Mouse (Mus musculus) heart, embryonic 16.5 days (tissue): Measurements from ENCODE around the gene Alx3. TPM values are rescaled to one million over a fixed set of nuclear protein-coding genes. Genes with fewer than 3 reads are reported as not detected.
A peak's percentile ranks its signal among the peaks of the same experiment; 100 is the strongest.

Experiments
- ATAC-seq: fragments of 200-750 bp; cut with Nextera tagmentation; replicated peaks from 2 replicates; pipeline ENCODE4 v1.8.0; 2017; ENCODE audit warnings: moderate number of reproducible peaks; ENCODE audit not compliant: insufficient read depth, low FRiP score; ENCODE audit errors: extremely low read depth
- H3K27ac ChIP-seq: fragments of 300-500 bp; sonication (generic); 2 replicates; pipeline ENCODE4 v1.5.1; 2014; ENCODE audit warnings: mild to moderate bottlenecking, low read length, control low read depth, moderate library complexity
- H3K27me3 ChIP-seq: fragments of 300-500 bp; sonication (generic); 2 replicates; pipeline ENCODE4 v1.6.1; 2014; ENCODE audit warnings: low read length, mixed read lengths; ENCODE audit not compliant: control insufficient read depth, insufficient read depth
- H3K36me3 ChIP-seq: fragments of 300-500 bp; sonication (generic); 2 replicates; pipeline ENCODE4 v1.6.1; 2014; ENCODE audit not compliant: control insufficient read depth, insufficient read depth
- H3K4me1 ChIP-seq: fragments of 300-500 bp; sonication (generic); 2 replicates; pipeline ENCODE4 v1.6.1; 2014; ENCODE audit warnings: low read length, mixed read lengths; ENCODE audit not compliant: control insufficient read depth, insufficient read depth
- H3K4me2 ChIP-seq: fragments of 300-500 bp; sonication (generic); 2 replicates; pipeline ENCODE4 v1.6.1; 2014; ENCODE audit warnings: low read depth, mild to moderate bottlenecking, control low read depth, low read length
- H3K4me3 ChIP-seq: fragments of 300-500 bp; sonication (generic); 2 replicates; pipeline ENCODE4 v1.5.1; 2014; ENCODE audit warnings: mild to moderate bottlenecking, control low read depth, low read length
- H3K9ac ChIP-seq: fragments of 300-500 bp; sonication (generic); 2 replicates; pipeline ENCODE4 v1.6.1; 2014; ENCODE audit warnings: low read length, control low read depth
- H3K9me3 ChIP-seq: fragments of 300-500 bp; sonication (generic); replicated peaks from 2 replicates; pipeline ENCODE4 v1.6.1; 2016; ENCODE audit warnings: low read length; ENCODE audit not compliant: control insufficient read depth
- WGBS: fragments of 180-500 bp; shearing (Covaris S2); extraction: QIAGEN DNeasy Blood & Tissue Kit; methylation state at CpG from one replicate; pipeline ENCODE4 v1.1.7; 2014; 5-methylcytosine and 5-hydroxymethylcytosine counted together
- polyA plus RNA-seq: library from polyadenylated mRNA; unstranded; fragments of >200 nt; fragmentation: Nextera tagmentation; extraction: Ambion mirVana; gene quantifications from 2 replicates; pipeline ENCODE4 v1.2.1, GENCODE M21; 2015

Gene Alx3
- polyA plus RNA-seq, 1 experiment from 2014 or later: 0.26 TPM

DNA sequence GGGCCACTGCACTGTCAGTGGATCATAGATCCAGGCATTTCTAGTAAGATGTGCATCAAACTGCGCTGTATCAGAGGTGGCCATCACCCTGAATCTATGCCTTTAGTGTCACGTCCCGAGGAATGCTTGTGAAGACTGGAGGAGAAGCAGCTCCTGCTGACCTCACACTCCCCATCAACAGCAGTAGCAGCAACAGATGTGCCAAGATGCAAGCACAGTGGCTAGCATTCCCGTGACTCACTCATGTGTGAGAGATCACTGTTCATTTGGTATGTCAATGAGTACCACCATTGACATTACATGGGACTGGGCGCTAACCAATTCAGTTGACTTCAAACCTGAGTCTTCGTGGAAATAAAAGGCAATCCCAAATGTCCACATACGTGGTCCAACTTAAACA is 32.8 kb downstream of the Alx3 start:
- Histone ChIP-seq H3K4me1 (peaks cover 8% of the 10 kb centered on the region), H3K27me3 (no peaks in the 10 kb centered on the region), H3K9ac (no peak overlapping the region), H3K4me3 (no peak overlapping the region), H3K36me3 (peaks cover 49% of the 10 kb centered on the region), H3K27ac (no peak overlapping the region), H3K9me3 (no peaks in the 10 kb centered on the region), H3K4me2 (no peak overlapping the region)
- no peak for ATAC-seq
- 87% methylated on average over 7 of the region's 7 CpGs for WGBS

DNA sequence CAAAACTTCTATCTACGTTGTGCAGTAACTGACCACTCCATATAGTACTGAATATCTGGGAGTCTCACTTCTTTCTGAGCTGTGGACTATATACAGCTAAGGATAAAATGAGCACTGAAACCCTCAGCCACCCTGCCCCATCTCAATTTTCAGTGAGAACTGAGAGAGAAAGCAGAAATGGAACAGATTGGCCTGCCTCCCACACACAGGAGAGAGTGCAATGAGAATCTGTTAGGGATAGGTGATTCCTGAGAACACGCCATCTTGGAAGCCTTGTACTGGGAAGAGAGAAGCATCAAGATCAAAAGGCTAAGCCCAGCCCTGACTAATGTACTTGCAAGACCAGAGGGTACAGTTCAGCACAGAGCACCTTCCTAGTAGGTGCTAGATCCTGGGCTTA is 33.7 kb downstream of the Alx3 start:
- H3K4me2 ChIP-seq: no peak overlapping the region
- ATAC-seq: no peak
- no peaks in the 10 kb centered on the region for H3K27me3 ChIP-seq
- 96% methylated on average over 2 of the region's 2 CpGs for WGBS
- no peak overlapping the region for H3K4me3 ChIP-seq
- no peaks in the 10 kb centered on the region for H3K9me3 ChIP-seq
- H3K9ac ChIP-seq: no peak overlapping the region
- no peak overlapping the region for H3K27ac ChIP-seq
- H3K4me1 ChIP-seq: peaks cover 8% of the 10 kb centered on the region
- H3K36me3 ChIP-seq: peaks cover 40% of the 10 kb centered on the region

DNA sequence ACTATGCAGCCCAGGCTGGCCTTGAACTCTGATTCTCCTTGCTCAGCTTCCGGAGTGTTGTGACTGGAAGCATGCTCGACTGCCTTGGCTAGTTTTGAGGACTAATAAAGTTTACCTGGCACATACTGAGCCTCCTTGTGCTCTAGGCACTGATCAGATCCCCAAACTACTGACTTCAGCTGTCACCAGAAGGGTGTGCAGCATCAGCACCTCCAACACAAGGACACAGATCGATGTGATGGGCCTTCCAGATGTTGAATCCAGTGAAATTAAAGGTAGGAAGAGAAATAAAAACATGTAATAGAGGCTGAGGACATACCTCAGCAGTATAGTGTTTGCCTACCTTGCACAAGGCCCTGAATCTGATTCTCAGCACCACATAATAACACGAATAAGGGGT is 34.6 kb downstream of the Alx3 start:
- no peak for ATAC-seq
- Histone ChIP-seq H3K9ac (no peak overlapping the region), H3K9me3 (no peaks in the 10 kb centered on the region), H3K4me1 (peaks cover 8% of the 10 kb centered on the region), H3K4me3 (no peak overlapping the region), H3K4me2 (no peak overlapping the region), H3K27ac (no peak overlapping the region), H3K36me3 (peaks cover 33% of the 10 kb centered on the region), H3K27me3 (no peaks in the 10 kb centered on the region)
- 94% methylated on average over 4 of the region's 4 CpGs for WGBS

DNA sequence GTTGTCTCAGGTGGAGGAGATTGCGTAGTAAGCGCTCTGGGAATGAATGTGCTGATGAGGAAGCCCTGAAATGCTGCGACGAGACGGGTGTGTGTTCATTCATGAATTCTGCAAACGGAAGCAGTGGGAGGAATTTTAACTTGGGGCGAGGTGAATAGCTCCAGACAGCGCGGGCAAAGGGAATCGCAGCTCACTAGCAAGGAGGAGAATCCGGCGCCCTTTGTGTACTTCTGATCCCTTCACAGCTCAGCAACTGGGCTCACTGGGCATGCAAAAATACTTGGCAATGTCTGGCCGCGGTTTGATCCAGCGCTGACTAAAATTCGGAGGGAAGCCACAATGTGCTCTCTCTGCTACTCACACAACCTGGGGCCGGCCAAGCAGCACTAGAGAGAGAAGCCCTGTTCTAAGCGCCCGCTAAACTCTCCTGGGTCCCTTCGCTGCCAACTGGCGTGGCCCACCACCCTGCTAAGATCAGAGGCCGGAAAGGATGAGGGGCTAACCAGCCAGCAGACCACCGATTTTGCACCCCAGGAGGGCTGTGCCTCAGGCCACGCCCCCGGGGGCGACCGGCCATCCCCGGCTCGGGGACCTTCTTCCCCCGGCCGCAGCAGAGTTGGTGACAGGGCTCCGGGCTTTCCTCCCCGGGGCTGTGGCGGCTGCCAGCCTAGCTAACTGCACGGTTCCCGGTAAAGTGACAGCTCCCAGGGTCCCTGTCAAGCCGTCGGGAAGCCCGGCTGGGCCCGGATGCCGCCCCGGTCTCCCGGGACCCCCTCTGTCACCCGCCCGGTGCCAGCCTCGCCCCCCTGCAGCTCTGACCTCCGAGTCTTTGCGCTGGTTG is 36.1 kb downstream of the Alx3 start, which contains the start of gene Gm10961:
Gene Gm10961, plus strand, starts transcription at position 641 of the 841 bp plus-strand sequence.
- 1% methylated on average over 48 of the region's 48 CpGs for WGBS
- peak within 1 kb of the TSS; percentile 93 for H3K4me3 ChIP-seq
- no peaks in the 10 kb centered on the region for H3K27me3 ChIP-seq
- H3K4me1 ChIP-seq: peaks cover 8% of the 10 kb centered on the region
- peak within 1 kb of the TSS; percentile 64 for H3K4me2 ChIP-seq
- H3K36me3 ChIP-seq: peaks cover 18% of the 10 kb centered on the region
- peak within 1 kb of the TSS; percentile 98 for H3K9ac ChIP-seq
- H3K27ac ChIP-seq: peak within 1 kb of the TSS; percentile 96
- H3K9me3 ChIP-seq: no peaks in the 10 kb centered on the region
- ATAC-seq: peak; percentile 66

DNA sequence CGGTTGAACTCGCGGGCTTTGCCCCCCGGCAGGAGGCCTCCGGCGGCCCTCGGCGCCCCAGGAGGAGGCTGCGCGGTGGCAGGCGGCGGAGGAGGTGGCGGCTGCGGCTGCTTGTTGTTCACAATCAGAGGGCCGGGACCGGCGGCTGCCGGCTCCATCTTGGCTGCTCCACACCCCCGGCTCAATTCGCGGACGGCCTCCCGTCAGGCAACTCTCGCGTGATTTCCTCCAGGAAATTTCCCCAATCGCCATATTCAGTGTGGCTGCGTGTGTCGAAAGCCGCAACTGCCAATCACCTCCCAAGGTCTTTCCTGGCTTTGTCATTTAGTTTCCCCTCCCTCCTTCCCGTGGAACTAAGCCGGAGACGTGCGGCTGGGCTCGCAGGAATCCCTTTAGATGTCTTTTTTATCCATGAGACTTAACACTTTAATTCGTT is 36.7 kb downstream of the Alx3 start, which contains the start of gene Strip1:
Gene Strip1, minus strand, starts transcription at position 172 of the 436 bp plus-strand sequence.
- peak within 1 kb of the TSS; percentile 96 for H3K27ac ChIP-seq
- peak within 1 kb of the TSS; percentile 64 for H3K4me2 ChIP-seq
- WGBS: under 1% methylated on average over 35 of the region's 35 CpGs
- H3K9me3 ChIP-seq: no peaks in the 10 kb centered on the region
- peaks cover 8% of the 10 kb centered on the region for H3K4me1 ChIP-seq
- peak within 1 kb of the TSS; percentile 93 for H3K4me3 ChIP-seq
- H3K27me3 ChIP-seq: no peaks in the 10 kb centered on the region
- peak; percentile 96 for ATAC-seq
- peak within 1 kb of the TSS; percentile 98 for H3K9ac ChIP-seq
- H3K36me3 ChIP-seq: peaks cover 12% of the 10 kb centered on the region

DNA sequence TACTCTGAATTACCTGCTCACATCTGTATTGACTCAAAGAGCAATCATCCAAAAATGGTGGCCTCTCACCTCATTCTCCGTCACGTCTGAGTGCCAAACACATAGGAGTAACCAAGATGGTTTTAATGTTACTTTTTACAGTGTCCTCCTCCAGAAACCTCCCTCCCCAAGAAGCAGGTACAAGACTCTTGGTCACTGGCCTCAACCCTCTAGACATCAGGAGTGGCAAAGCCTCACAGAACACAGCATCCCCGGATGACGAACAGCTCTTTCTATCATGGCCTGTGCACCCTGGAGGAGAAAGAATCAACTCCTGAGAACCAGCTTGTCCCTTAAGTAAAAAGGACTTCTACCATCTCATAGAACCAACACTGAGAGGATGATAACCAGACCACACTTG is 38.0 kb downstream of the Alx3 start:
- Histone ChIP-seq H3K27me3 (no peaks in the 10 kb centered on the region), H3K4me3 (no peak overlapping the region), H3K4me1 (peaks cover 8% of the 10 kb centered on the region), H3K9ac (no peak overlapping the region), H3K9me3 (no peaks in the 10 kb centered on the region), H3K36me3 (0 out of 2 replicates have a peak, but pooled peaks cover 4% of the 10 kb centered on the region), H3K27ac (no peak overlapping the region), H3K4me2 (no peak overlapping the region)
- ATAC-seq: no peak
- WGBS: 92% methylated on average over 4 of the region's 4 CpGs

DNA sequence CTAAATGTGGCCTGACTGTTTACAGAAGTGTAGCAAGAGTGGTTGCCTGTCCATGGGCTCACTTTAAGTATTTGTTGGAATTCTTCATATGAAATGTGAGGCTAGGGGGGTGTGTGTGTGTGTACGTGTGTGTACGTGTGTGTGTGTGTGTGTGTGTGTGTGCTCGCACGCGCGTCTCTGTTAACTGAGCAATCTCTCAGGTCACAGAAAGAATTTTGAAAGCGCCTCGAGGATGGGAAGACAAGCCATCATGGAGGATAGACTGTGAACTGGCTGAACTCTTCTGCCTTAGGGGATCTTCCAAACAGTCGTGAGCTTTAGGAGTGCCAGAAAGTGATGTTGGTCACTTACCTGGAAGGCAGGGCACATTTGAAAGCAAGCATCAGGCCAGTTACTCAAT is 39.1 kb downstream of the Alx3 start:
- Histone ChIP-seq H3K9me3 (no peaks in the 10 kb centered on the region), H3K27ac (no peak overlapping the region), H3K36me3 (0 out of 2 replicates have a peak, but pooled peaks cover 4% of the 10 kb centered on the region), H3K4me2 (no peak overlapping the region), H3K9ac (no peak overlapping the region), H3K4me1 (peaks cover 8% of the 10 kb centered on the region), H3K4me3 (no peak overlapping the region), H3K27me3 (no peaks in the 10 kb centered on the region)
- no peak for ATAC-seq
- WGBS: 87% methylated on average over 9 of the region's 9 CpGs

DNA sequence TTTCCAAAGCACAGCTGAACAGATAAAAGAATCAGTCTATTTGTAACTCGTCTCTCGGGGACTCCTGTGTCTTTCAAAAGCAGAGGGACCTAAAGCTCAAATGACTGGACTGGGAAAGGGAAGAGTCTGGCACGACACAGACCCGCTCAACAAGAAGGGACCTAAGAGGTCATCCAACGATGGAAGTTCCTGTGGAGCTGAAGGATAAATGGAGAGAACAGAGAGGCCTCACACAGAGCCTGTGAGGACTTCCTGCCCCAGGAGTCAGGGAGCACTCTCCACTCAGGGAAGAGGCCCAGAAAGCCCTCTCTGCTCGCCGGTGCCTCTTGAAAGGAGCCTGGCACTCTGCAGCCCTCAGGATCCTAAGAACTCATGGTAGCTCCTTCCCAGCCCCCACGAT is 41.0 kb downstream of the Alx3 start:
- no peaks in the 10 kb centered on the region for H3K27me3 ChIP-seq
- H3K4me3 ChIP-seq: no peak overlapping the region
- no peak overlapping the region for H3K4me2 ChIP-seq
- H3K9ac ChIP-seq: no peak overlapping the region
- no peak overlapping the region for H3K27ac ChIP-seq
- H3K36me3 ChIP-seq: no peaks in the 10 kb centered on the region
- no peak for ATAC-seq
- H3K9me3 ChIP-seq: no peaks in the 10 kb centered on the region
- no peaks in the 10 kb centered on the region; the same call in 1 of the 2 replicates for H3K4me1 ChIP-seq
- 40% methylated on average over 8 of the region's 8 CpGs for WGBS

DNA sequence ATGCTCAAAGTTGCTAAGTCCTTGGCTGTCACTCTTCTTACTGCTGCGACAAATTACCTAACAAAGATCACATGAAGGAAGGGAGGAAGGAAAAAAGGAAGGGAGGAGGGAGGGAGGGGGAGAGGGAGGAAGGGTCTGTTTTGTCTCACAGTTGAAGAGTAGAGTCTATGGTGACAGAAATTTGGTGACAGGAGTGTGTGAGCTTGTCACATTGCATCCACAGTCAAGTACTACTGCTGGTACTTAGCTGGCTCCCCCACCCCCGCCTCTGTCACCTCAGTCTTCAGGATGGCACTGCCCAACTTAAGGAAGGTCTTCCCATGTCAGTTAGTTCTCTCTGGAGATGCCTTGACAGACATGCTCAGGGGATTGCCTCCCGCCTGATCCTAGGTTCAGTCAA is 41.4 kb downstream of the Alx3 start:
- Histone ChIP-seq H3K9ac (no peak overlapping the region), H3K4me1 (no peaks in the 10 kb centered on the region; the same call in 1 of the 2 replicates), H3K9me3 (no peaks in the 10 kb centered on the region), H3K4me3 (no peak overlapping the region), H3K27me3 (no peaks in the 10 kb centered on the region), H3K27ac (no peak overlapping the region), H3K4me2 (no peak overlapping the region), H3K36me3 (no peaks in the 10 kb centered on the region)
- WGBS: 64% methylated on average over 3 of the region's 3 CpGs
- ATAC-seq: no peak
